Mouse (Mus musculus) bone marrow, adult 2 months (tissue): ENCODE measurements around the gene Olfm1. TPM values are rescaled to one million over a fixed set of nuclear protein-coding genes. Genes with fewer than 3 reads are reported as not detected.

ENCODE experiments used
- H3K27ac ChIP-seq: fragments of 200-500 bp; 2 replicates; pipeline ENCODE4 v1.5.1; 2012; ENCODE audit warnings: low read depth, mild to moderate bottlenecking, control low read depth, inconsistent platforms, low read length; ENCODE audit not compliant: control insufficient read depth, poor library complexity, insufficient read depth
- H3K4me1 ChIP-seq: fragments of 200-500 bp; 2 replicates; pipeline ENCODE4 v1.6.1; 2011; ENCODE audit warnings: low read length; ENCODE audit not compliant: control insufficient read depth, insufficient read depth
- H3K4me3 ChIP-seq: fragments of 200-500 bp; replicated peaks from 2 replicates; pipeline ENCODE3; 2011; ENCODE audit warnings: mild to moderate bottlenecking, low read depth, low read length, control low read depth; ENCODE audit not compliant: control insufficient read depth
- CTCF ChIP-seq: fragments of 200-500 bp; IDR thresholded peaks from 2 replicates; pipeline ENCODE4 v1.5.1; 2011; ENCODE audit warnings: low read length, control low read depth; ENCODE audit not compliant: control insufficient read depth, insufficient read depth
- POLR2A ChIP-seq: fragments of 200-500 bp; IDR thresholded peaks from 2 replicates; pipeline ENCODE4 v1.6.1; 2011; ENCODE audit warnings: low read depth, mild to moderate bottlenecking, control low read depth, low read length, borderline replicate concordance; ENCODE audit not compliant: control insufficient read depth
- WGBS: fragments of 180-500 bp; shearing (Covaris S2); methylation state at CpG from one replicate; pipeline ENCODE4 v1.1.7; 2018; 5-methylcytosine and 5-hydroxymethylcytosine counted together
- polyA plus RNA-seq: library from polyadenylated mRNA; stranded (reverse); fragments of >200 nt; gene quantifications from 2 replicates; pipeline ENCODE4 v1.2.4, GENCODE M21; 2011; ENCODE audit warnings: low replicate concordance; ENCODE audit not compliant: missing spikeins, insufficient read depth, insufficient read length

Olfm1 gene
- polyA plus RNA-seq, 1 experiment = 5.0 TPM

DNA sequence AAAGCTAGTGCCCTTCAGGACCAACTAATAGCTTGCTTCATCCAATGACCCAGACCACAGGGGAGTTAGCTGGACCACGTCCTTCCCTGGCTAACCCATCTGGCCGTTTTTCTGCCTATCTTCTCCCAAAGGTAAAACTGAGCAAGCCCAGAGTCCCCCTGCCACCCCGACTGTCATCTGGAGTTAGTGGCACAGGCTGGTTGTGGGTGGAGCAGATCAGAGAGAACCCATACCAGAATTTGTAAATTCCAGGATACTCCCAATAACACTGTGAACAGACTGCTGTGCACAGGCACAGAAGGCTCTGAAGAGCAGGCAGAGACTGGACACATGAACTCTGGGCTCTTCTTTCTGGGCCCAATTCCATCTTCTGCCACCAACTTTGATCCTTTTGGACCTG, 82.6 kb downstream of the Olfm1 start:
- H3K4me3 ChIP-seq = no peak overlapping the region
- TF ChIP-seq CTCF (no peak), POLR2A (no peak)
- no peaks in the 10 kb centered on the region; the same call in 1 of the 2 replicates for H3K4me1 ChIP-seq
- WGBS = 54% methylated on average over 3 of the region's 3 CpGs
- H3K27ac ChIP-seq = no peak overlapping the region

DNA sequence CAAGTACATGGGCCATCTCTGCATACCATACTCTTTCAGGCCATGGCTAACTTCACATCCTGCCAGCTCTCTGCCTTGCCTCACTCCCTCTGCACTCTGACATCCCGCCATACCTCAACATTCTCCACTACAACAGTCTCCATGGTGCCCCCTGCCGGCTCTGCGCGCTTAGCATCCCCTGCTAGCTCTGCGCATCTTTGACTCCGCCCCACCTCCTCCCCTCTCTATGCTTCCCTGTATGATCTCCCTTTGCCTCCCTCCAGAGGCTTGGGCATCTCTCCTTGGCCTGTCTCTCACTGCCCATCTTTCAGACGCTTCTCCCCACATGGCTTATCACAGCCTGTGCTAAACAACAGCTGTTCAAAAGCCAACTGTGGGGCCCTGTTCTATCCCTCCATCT, 85.4 kb downstream of the Olfm1 start:
- Histone ChIP-seq H3K4me3 (no peak overlapping the region), H3K4me1 (no peaks in the 10 kb centered on the region), H3K27ac (no peak overlapping the region)
- TF ChIP-seq POLR2A = no peak
- peak; percentile 47; the same call in 1 of the 2 replicates for TF ChIP-seq CTCF
- 15% methylated on average over 7 of the region's 7 CpGs for WGBS

DNA sequence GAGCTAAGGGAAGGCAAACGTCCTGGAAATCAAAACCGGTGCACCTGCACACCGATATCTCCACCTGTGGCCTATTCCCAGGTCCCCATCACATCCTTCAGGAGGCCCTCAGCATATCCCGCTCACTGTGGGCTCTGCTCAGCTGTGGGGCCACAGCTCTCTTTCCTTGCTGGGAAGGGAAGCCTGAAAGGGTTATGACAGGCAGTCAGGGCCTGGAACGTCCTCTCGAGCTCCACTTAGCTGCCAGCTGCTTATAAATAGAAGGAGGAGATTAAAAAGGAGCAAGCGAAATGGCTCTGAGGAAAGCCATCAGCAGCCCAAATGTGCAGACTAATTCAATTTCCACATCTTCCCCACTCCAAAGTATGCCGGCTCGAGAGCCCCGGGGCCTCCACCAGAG, 86.1 kb downstream of the Olfm1 start:
- TF ChIP-seq CTCF = no peak
- no peak for TF ChIP-seq POLR2A

More for the DNA sequence above, 86.1 kb downstream of the Olfm1 start:
- no peaks in the 10 kb centered on the region for H3K4me1 ChIP-seq
- H3K4me3 ChIP-seq = no peak overlapping the region
- no peak overlapping the region for H3K27ac ChIP-seq
- WGBS = 87% methylated on average over 10 of the region's 10 CpGs

Other genes with a start within 250 kb of the Olfm1 start
- 79.1 and 132 TPM in 2 replicates for gene Fcnb, start 108.1 kb upstream of the Olfm1 start, polyA plus RNA-seq